Mouse (Mus musculus): ENCODE data around the gene Zfp950.

Gene Zfp950

GRCm38 (mm10) chr19:61056783-61057410 is 83.7 kb downstream of the Zfp950 start:
- no peak for DNase-seq (ENCODE audit: low spot score)

DNA sequence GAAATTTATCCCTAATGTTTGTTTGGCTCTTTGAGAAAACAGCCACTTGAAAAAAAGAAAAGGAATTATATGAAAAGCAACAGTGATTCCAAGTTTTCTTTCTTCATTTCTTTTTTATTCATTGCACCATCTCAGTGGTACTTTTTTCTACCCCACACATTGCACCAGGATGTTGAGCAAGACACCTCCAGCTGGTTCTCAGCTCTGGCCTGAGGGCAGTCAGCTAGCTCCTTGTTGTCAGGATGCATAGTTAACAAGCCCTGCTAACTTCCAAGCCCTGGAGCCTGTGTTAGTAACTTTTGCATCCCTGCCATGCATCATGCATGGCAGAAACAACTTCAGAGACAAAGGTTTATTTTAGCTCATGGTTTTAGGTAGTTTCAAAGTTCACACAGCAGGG is 87.9 kb downstream of the Zfp950 start:
- DNase-seq (ENCODE audit: low spot score), result no peak

DNA sequence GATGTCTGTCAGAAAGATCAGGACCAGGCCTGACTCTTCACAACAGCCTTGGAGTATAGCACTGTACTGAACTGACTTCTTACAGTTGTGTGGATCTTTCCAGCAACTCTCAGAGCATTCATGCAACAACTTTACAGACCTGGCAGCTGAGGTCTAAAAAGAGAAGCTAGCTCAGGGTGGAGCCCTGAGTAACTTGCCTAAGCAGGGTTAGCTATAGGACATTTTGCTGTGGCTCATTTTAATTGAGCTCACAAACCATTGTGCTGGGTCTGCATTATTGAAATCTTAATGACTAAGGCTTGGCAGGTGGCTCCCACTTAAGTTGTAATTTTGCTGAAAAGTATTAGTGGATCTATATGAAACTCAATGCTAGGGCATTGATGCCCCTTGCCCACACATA is 88.6 kb downstream of the Zfp950 start:
- DNase-seq (ENCODE audit: low spot score), result no peak

- DNase-seq (ENCODE audit: low spot score), result no peak
These were observed 89.5 kb downstream of the Zfp950 start for GRCm38 (mm10) chr19:61051151-61051550.

DNA sequence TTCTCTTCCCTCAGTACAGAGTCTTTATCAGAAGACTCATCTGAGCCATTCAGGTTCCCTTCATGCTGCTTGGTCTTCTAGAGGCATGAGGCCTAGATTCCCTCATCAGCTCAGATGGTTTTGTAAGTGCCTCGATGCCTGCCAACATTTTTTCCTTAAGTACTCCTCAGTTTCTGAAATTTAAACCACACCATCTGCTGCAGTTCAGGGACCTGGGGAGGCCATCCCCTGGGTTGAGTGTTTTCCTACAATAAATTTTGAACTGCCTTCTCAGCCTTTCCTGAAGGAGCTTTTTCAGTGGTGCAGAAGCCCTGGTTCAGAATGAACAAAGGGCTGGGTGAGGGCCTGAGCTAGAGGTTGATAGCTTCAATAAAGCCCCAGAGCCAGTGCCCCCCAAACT is 91.2 kb downstream of the Zfp950 start:
- DNase-seq (ENCODE audit: low spot score), result no peak

- no peak for DNase-seq (ENCODE audit: low spot score)
These were observed 92.0 kb downstream of the Zfp950 start for GRCm38 (mm10) chr19:61048646-61049045.

DNA sequence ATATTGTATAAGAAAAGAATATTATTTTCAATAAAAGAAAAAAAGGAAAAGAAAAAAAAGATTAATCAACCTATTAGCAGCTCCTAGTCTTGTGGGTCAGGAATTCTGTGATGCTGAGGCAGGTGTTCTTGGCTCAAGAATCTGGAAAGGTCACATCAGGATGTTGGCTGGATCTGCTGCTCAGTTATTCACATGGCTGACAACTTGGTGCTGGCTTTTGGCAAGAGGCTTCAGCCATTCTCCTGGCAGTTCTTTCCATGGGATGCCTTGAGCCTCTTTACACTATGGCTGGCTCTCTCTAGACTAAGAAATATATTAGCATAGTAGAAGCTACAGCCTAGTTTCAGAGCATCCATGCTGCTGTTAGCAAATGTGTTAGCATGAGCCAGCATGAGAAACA is 101.5 kb downstream of the Zfp950 start:
- no peak for DNase-seq (ENCODE audit: low spot score)

GRCm38 (mm10) chr19:61031570-61031969 is 109.1 kb downstream of the Zfp950 start:
- no peak for DNase-seq (ENCODE audit: low spot score)

DNA sequence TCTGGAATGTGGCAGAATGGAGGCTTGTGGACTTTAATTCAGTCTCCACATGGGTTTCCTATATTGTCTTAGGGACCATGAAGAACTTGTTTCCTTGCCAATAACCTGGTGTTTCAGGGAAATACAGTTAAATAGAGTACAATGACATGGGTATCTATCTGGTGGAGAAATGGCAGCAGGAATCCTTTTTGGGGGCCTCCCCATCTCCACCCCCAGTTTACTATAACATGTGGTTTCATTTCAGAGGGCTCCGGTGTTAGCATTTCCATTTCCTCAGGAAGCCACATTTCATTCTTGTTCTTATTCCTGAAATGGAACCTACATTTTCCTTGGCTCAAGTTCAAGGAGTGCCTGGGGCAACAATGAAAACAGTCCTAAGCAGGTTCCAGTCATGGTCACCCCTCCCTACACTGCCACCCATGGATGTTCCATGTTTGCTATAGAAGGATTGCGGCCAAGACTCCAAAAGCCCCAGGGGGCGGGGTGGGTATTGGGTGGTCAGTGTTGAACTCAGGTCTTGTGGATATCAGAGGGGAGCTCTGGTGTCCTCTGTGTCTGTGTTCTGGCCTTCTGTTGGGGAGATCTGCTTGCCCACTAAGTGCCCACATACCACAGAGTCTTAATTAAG is 118.6 kb downstream of the Zfp950 start:
- DNase-seq (ENCODE audit: low spot score), result no peak

DNA sequence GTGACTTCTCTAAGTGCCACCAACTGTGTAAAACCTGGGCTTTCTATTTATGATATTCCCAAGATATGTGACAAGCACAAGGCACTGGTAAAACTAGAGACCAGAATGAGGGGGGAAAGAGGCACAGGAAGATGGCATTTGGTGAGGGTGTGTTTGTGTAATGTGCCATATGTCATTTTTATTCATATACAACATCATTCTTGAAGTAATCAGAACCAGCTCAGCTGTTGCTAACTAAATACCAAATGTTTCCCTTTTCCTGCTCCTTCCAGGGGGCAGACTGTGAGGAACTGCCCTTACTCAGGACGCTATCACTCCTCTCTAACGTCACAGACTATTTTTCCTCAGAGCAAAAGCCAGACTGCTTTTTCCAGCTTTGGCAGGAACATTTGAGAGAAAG is 119.1 kb downstream of the Zfp950 start:
- DNase-seq (ENCODE audit: low spot score), result no peak

GRCm38 (mm10) chr19:61017477-61018266 is 123.0 kb downstream of the Zfp950 start:
- no peak for DNase-seq (ENCODE audit: low spot score)

GRCm38 (mm10) chr19:61009266-61009665 is 131.4 kb downstream of the Zfp950 start:
- DNase-seq (ENCODE audit: low spot score), result no peak

Data from urinary bladder, postnatal 14 days (tissue).